11 mouse cellular contexts compared by ENCODE assay signal in the genomic region with DNA sequence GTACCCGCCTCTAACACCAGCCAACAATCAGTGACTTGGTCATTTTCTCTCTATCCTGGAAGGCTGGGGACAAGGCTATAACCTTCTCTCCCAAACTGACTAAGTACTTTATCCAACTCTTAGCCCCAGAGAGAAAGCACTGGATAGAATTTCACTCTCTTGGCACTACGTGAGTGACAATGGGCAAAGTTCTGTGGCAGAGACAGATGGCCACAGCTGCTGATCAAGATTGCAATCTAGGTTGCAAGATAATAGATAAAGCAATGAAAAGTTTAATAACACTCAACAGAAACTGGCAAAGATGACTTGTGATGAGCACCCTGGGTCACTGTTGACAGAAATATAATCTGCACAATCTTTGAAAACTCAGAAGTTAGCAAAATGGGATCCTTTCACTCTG. TPM values are rescaled to one million over a fixed set of nuclear protein-coding genes. Genes with fewer than 3 reads are reported as not detected.
DNase-seq lines count a peak whose midpoint lies in the region; ATAC-seq and TF ChIP-seq lines count a peak whose summit lies in the region.
"Had no signal": no experiment of that assay in that cellular context is flagged by ENCODE, and none has a peak within 500 bp of the region (broad histone marks: within the 10 kb centered on the region; RNA-seq: fewer than 3 reads in every experiment).

No protein-coding gene starts in this region.

- DNase-seq in heart, postnatal 36 days, result no peak
- DNase-seq in lung, embryonic 14.5 days, result no peak
- DNase-seq in lung, postnatal 4 days, result no peak
- DNase-seq in midbrain, embryonic 10.5 days (ENCODE audit: low spot score), result no peak
- no peak for DNase-seq in embryo, embryonic 10.5 days (ENCODE audit: low spot score)
- DNase-seq: cerebellum, adult 18-20 months; liver had no signal

- H3K4me2 ChIP-seq in heart, embryonic 15.5 days, result peak overlapping the region; percentile 22
- no peak overlapping the region for H3K4me2 ChIP-seq in lung, embryonic 14.5 days
- peak overlapping the region; percentile 38 for H3K4me2 ChIP-seq in embryonic facial prominence, embryonic 15.5 days (replicated peaks)
- peak overlapping the region; percentile 84 for H3K4me2 ChIP-seq in myocyte (ENCODE audit: low read depth)

- no peak overlapping the region for H3K4me3 ChIP-seq in heart, embryonic 15.5 days
- no peak overlapping the region for H3K4me3 ChIP-seq in lung, embryonic 14.5 days (ENCODE audit: low read depth, low read length)
- no peak overlapping the region for H3K4me3 ChIP-seq in embryonic facial prominence, embryonic 15.5 days (replicated peaks)
- H3K4me3 ChIP-seq in myocyte, result no peak overlapping the region
- H3K4me3 ChIP-seq in midbrain, embryonic 10.5 days, result no peak overlapping the region

- H3K27ac ChIP-seq in heart, embryonic 15.5 days, result peak overlapping the region; percentile 80
- H3K27ac ChIP-seq in lung, embryonic 14.5 days (ENCODE audit: low read depth), result peak overlapping the region; percentile 67; the same call in 1 of the 2 replicates
- peak overlapping the region; percentile 88 for H3K27ac ChIP-seq in embryonic facial prominence, embryonic 15.5 days (replicated peaks)
- H3K27ac ChIP-seq in midbrain, embryonic 10.5 days (replicated peaks), result no peak overlapping the region

- intact Hi-C loops in heart, postnatal 36 days (cut with DNase I), result loop anchor here (1.0 to 2.0 kb wide), 2 partner anchors 24 to 28 kb away; no protein-coding TSS in a partner anchor

- no peak overlapping the region for H3K9ac ChIP-seq in heart, embryonic 15.5 days
- no peak overlapping the region for H3K9ac ChIP-seq in lung, embryonic 14.5 days
- no peak overlapping the region for H3K9ac ChIP-seq in embryonic facial prominence, embryonic 15.5 days

- no peak for TF ChIP-seq POLR2A in myocyte (IDR thresholded peaks at IDR 0.05; ENCODE audit: insufficient read length, low read depth)

- no peak for TF ChIP-seq CTCF in lung, embryonic 14.5 days (IDR thresholded peaks at IDR 0.05; ENCODE audit: low read depth)

- H3ac ChIP-seq in myocyte (ENCODE audit: control insufficient read depth, insufficient read length), result no peak overlapping the region

- no peaks in the 10 kb centered on the region for H3K9me3 ChIP-seq in heart, embryonic 15.5 days (replicated peaks)
- H3K9me3 ChIP-seq in lung, embryonic 14.5 days (ENCODE audit: low read depth, low read length), result no peaks in the 10 kb centered on the region
- H3K9me3 ChIP-seq in embryonic facial prominence, embryonic 15.5 days (replicated peaks), result no peaks in the 10 kb centered on the region
- no peaks in the 10 kb centered on the region for H3K9me3 ChIP-seq in midbrain, embryonic 10.5 days (replicated peaks)

- no peaks in the 10 kb centered on the region for H3K36me3 ChIP-seq in heart, embryonic 15.5 days
- peaks cover 5% of the 10 kb centered on the region; the same call in 1 of the 2 replicates for H3K36me3 ChIP-seq in lung, embryonic 14.5 days (ENCODE audit: insufficient read depth)
- H3K36me3 ChIP-seq in embryonic facial prominence, embryonic 15.5 days, result peaks cover 18% of the 10 kb centered on the region
- H3K36me3 ChIP-seq in myocyte (ENCODE audit: control insufficient read depth, insufficient read depth), result peaks cover 21% of the 10 kb centered on the region
- H3K36me3 ChIP-seq in midbrain, embryonic 10.5 days, result no peaks in the 10 kb centered on the region

- no peak for ATAC-seq in heart, embryonic 15.5 days (replicated peaks; ENCODE audit: insufficient number of reproducible peaks, insufficient read depth, low FRiP score, low read depth)
- no peak for ATAC-seq in lung, embryonic 14.5 days (ENCODE audit: insufficient read depth)
- no peak for ATAC-seq in embryonic facial prominence, embryonic 15.5 days (ENCODE audit: insufficient number of reproducible peaks, low FRiP score, low TSS enrichment, low read depth)
- ATAC-seq: CD4-positive, CD25-positive, alpha-beta regulatory T cell, adult 4 months had no signal

- peaks cover 9% of the 10 kb centered on the region; the same call in 1 of the 2 replicates for H3K4me1 ChIP-seq in heart, embryonic 15.5 days (replicated peaks)
- H3K4me1 ChIP-seq in lung, embryonic 14.5 days (ENCODE audit: insufficient read depth), result no peaks in the 10 kb centered on the region
- H3K4me1 ChIP-seq in embryonic facial prominence, embryonic 15.5 days, result peaks cover 15% of the 10 kb centered on the region
- H3K4me1 ChIP-seq in midbrain, embryonic 10.5 days, result no peaks in the 10 kb centered on the region

- H3K27me3 ChIP-seq in heart, embryonic 15.5 days, result no peaks in the 10 kb centered on the region
- no peaks in the 10 kb centered on the region for H3K27me3 ChIP-seq in lung, embryonic 14.5 days (ENCODE audit: insufficient read depth, low read length)
- no peaks in the 10 kb centered on the region for H3K27me3 ChIP-seq in embryonic facial prominence, embryonic 15.5 days
- H3K27me3 ChIP-seq in myocyte (ENCODE audit: control insufficient read depth, insufficient read depth, insufficient read length), result no peaks in the 10 kb centered on the region
- H3K27me3 ChIP-seq in midbrain, embryonic 10.5 days (ENCODE audit: low read depth, poor library complexity, severe bottlenecking), result no peaks in the 10 kb centered on the region

- no peaks in the 10 kb centered on the region for H3K79me2 ChIP-seq in myocyte (ENCODE audit: control insufficient read depth, insufficient read depth)

- WGBS in heart, embryonic 15.5 days, result 43% methylated on average over 2 of the region's 2 CpGs
- WGBS in lung, embryonic 14.5 days, result 48% methylated on average over 2 of the region's 2 CpGs
- WGBS in embryonic facial prominence, embryonic 15.5 days, result 17% methylated on average over 2 of the region's 2 CpGs
- WGBS in midbrain, embryonic 10.5 days, result 61% methylated on average over 2 of the region's 2 CpGs

TF ChIP-seq in myocyte, 11 proteins besides CTCF, POLR2A, EP300 and RAD21:
- TF ChIP-seq MYOG (IDR thresholded peaks at IDR 0.05; ENCODE audit: control insufficient read depth in 1 of 3, insufficient read depth in 1 of 3, insufficient read length in 2 of 3, low read depth in 2 of 3) (no peak), REST (IDR thresholded peaks at IDR 0.05; ENCODE audit: insufficient read depth, insufficient read length) (no peak), CEBPB (IDR thresholded peaks at IDR 0.05; ENCODE audit: insufficient read depth, poor library complexity, severe bottlenecking) (peak; percentile 29; the same call in 1 of the 2 replicates), MAX (IDR thresholded peaks at IDR 0.05; ENCODE audit: low read depth) (no peak), TCF12 (IDR thresholded peaks at IDR 0.05; ENCODE audit: insufficient read depth, poor library complexity, severe bottlenecking) (peak; percentile 57), MYOD1 (IDR thresholded peaks at IDR 0.05; ENCODE audit: control insufficient read depth in 1 of 3, insufficient read length in 2 of 3, low read depth in 2 of 3) (peak; percentile 47 to 81 (median 70))

RNA-seq across cellular contexts. Expression of gene S100a10, which starts 14.2 kb away (rescaled TPM):
- polyA plus RNA-seq in heart, embryonic 15.5 days (2015; fragmentation: Nextera tagmentation; extraction: Ambion mirVana), result 249 and 250 TPM in 2 replicates
- 100 to 1,000 TPM in 1 of 2 experiments, 10 to 100 TPM in 1; 87.6 to 103 TPM for total RNA-seq in heart, postnatal 36 days (2021)
- polyA plus RNA-seq in lung, embryonic 14.5 days (2014; fragmentation: Nextera tagmentation; extraction: Ambion mirVana), result 196 and 220 TPM in 2 replicates
- 700 and 709 TPM in 2 replicates for polyA plus RNA-seq in embryonic facial prominence, embryonic 15.5 days (2015; fragmentation: Nextera tagmentation; extraction: Ambion mirVana)
- 788 TPM for polyA plus RNA-seq in myocyte (2012; fragmentation: generic; extraction: Trizol)
- polyA plus RNA-seq in midbrain, embryonic 10.5 days (2016; fragmentation: Nextera tagmentation; extraction: Ambion mirVana), result 153 and 169 TPM in 2 replicates

RNA-seq across cellular contexts. Expression of gene S100a11, which starts 48.8 kb away (rescaled TPM):
- polyA plus RNA-seq in heart, embryonic 15.5 days (2015; fragmentation: Nextera tagmentation; extraction: Ambion mirVana), result 878 and 910 TPM in 2 replicates
- 10 to 100 TPM; 75.4 to 89.0 TPM for total RNA-seq in heart, postnatal 36 days (2021)
- 861 and 982 TPM in 2 replicates for polyA plus RNA-seq in lung, embryonic 14.5 days (2014; fragmentation: Nextera tagmentation; extraction: Ambion mirVana)
- 1,723 and 1,932 TPM in 2 replicates for polyA plus RNA-seq in embryonic facial prominence, embryonic 15.5 days (2015; fragmentation: Nextera tagmentation; extraction: Ambion mirVana)
- 1,972 TPM for polyA plus RNA-seq in myocyte (2012; fragmentation: generic; extraction: Trizol)
- polyA plus RNA-seq in midbrain, embryonic 10.5 days (2016; fragmentation: Nextera tagmentation; extraction: Ambion mirVana), result 245 and 305 TPM in 2 replicates
